In genomic region chr15:8884608-8885467, GRCm38 (mm10) we compare ENCODE assay signal across 8 mouse cellular contexts.
A peak's percentile ranks its signal among the peaks of the same experiment; 100 is the strongest.
DNase-seq lines count a peak whose midpoint lies in the region; ATAC-seq and TF ChIP-seq lines count a peak whose summit lies in the region.

No protein-coding gene starts in this region.

- TF ChIP-seq POLR2A in brain, embryonic 14.5 days (IDR thresholded peaks at IDR 0.05; ENCODE audit: borderline replicate concordance, extremely low read depth, insufficient read depth, insufficient read length, poor library complexity, severe bottlenecking) = no peak

- no peaks in the 10 kb centered on the region for H3K27me3 ChIP-seq in forebrain, embryonic 16.5 days (replicated peaks; ENCODE audit: control insufficient read depth, insufficient read depth, low read length)

- intact Hi-C loops in left cerebral cortex, postnatal 14 days (cut with DNase I) = loop anchor here (1.0 to 5.0 kb wide), 3 partner anchors 88 to 256 kb away; no protein-coding TSS in a partner anchor
- intact Hi-C loops in gastrocnemius, postnatal 36 days (cut with DNase I) = loop anchor here (2.0 to 5.0 kb wide), 3 partner anchors 93 to 252 kb away; no protein-coding TSS in a partner anchor

- H3K4me2 ChIP-seq in forebrain, embryonic 16.5 days (ENCODE audit: low read length) = peak overlapping the region; percentile 25

- peak; percentile 38 for ATAC-seq in forebrain, embryonic 16.5 days

- WGBS in forebrain, embryonic 16.5 days = 41% methylated on average over 18 of the region's 18 CpGs

- no peak for TF ChIP-seq CTCF in brain, embryonic 14.5 days (IDR thresholded peaks at IDR 0.05; ENCODE audit: borderline replicate concordance, extremely low read depth, insufficient read depth, insufficient read length)

- no peak overlapping the region for H3K4me3 ChIP-seq in forebrain, embryonic 16.5 days (replicated peaks; ENCODE audit: low read length)

- no peak overlapping the region for H3K27ac ChIP-seq in forebrain, embryonic 16.5 days (ENCODE audit: low read length)

- no peak overlapping the region for H3K9ac ChIP-seq in forebrain, embryonic 16.5 days (replicated peaks; ENCODE audit: low read depth, low read length)

- H3K9me3 ChIP-seq in forebrain, embryonic 16.5 days (ENCODE audit: control insufficient read depth, low read length) = no peaks in the 10 kb centered on the region

- H3K4me1 ChIP-seq in forebrain, embryonic 16.5 days (replicated peaks; ENCODE audit: control insufficient read depth, insufficient read depth, low read length) = 0 out of 2 replicates have a peak, but pooled peaks cover 3% of the 10 kb centered on the region

- DNase-seq in left cerebral cortex, postnatal 14 days (ENCODE audit: low spot score in 2 of 2) = peak; percentile 24 to 37
- no peak for DNase-seq in left cerebral cortex, adult 9 months (ENCODE audit: low spot score in 2 of 2)
- DNase-seq in brain, embryonic 14.5 days (ENCODE audit: low read depth) = peak; percentile 61
- DNase-seq in lung, postnatal 36 days = peak; percentile 12
- no peak for DNase-seq in c-Kit-positive CD71-positive TER-119-positive erythroid progenitor cells, embryonic 14.5 days (ENCODE audit: low spot score)
- DNase-seq in thymus, postnatal 10 days (ENCODE audit: low spot score in 2 of 2) = no peak
- no peak for DNase-seq in gastrocnemius, postnatal 36 days

- no peaks in the 10 kb centered on the region for H3K36me3 ChIP-seq in forebrain, embryonic 16.5 days (ENCODE audit: control insufficient read depth, insufficient read depth)

Comparison
In these comparisons a context has a peak if more than half of its experiments do, and no peak if none do; other contexts are left out.
1. DNase-seq: peak in left cerebral cortex, postnatal 14 days (2 of 2), brain, embryonic 14.5 days (single experiment) and lung, postnatal 36 days (single experiment); none in left cerebral cortex, adult 9 months (0 of 2), c-Kit-positive CD71-positive TER-119-positive erythroid progenitor cells, embryonic 14.5 days (single experiment), thymus, postnatal 10 days (0 of 2) and gastrocnemius, postnatal 36 days (0 of 2).